Mouse (Mus musculus) ES-E14 (cell line): ENCODE measurements around the gene Ttc38.

Experiments
- MAFK ChIP-seq: IDR thresholded peaks from 2 replicates; pipeline ENCODE4 v1.6.1; 2014; ENCODE audit warnings: mild to moderate bottlenecking, low read depth, low read length, inconsistent platforms; ENCODE audit not compliant: insufficient read depth
- ZNF384 ChIP-seq: IDR thresholded peaks from 2 replicates; pipeline ENCODE4 v1.6.1; 2012; ENCODE audit warnings: low read depth, low read length, inconsistent platforms

DNA sequence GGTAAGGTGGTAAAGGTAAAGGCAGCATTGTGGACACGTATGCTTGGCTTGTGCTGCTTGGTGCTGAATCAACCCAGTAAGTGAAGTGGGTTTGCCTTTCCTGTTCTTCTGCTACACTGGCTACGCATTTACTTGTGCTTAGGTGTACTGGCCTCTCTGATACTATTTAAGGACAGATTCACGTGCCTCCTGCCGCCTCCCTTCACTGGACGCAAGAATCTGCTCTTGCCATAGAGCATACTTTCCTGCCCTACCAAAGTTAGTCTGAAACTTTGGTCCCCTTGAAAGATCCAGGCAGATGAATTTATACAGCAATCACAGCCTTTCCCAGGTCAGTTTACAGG is 21.7 kb upstream of the Ttc38 start:
- TF ChIP-seq MAFK (no peak), ZNF384 (no peak)
